Mouse (Mus musculus) gastrocnemius, postnatal 25 days (tissue): Measurements from ENCODE around the gene Stk24. TPM values are rescaled to one million over a fixed set of nuclear protein-coding genes. Genes with fewer than 3 reads are reported as not detected.

Source experiments
- DNase-seq: peaks from one replicate; pipeline ENCODE4 v3.0.0; 2022
- total RNA-seq, 2 experiments: library from RNA; stranded (reverse); gene quantifications; 1 replicate in 1 of 2; 2 replicates in 1 of 2; pipeline ENCODE4 v1.2.3; 2021

The Stk24 gene
- total RNA-seq, 2 experiments from 2014 or later: 25.5 to 28.1 TPM

DNA sequence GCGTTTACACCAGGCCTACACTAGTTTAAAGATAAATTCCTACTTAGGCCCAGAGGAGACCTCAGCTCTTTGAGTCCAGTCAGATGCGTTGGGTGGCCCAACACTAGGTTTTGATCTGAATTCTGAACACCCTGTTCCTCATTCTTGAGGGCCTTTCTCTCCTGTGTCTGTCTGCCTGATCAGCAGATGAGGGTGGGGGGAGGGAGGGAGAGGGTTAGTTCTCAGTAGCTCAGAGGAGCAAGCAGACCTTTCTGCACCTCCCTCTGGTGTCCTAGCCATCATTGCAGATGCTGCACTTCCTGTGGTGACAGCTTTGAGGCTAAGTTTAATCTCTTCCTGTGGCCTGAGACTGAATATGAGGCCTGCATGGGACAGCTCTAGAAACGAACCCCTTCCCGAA, 117.2 kb downstream of the Stk24 start:
- no peak for DNase-seq

DNA sequence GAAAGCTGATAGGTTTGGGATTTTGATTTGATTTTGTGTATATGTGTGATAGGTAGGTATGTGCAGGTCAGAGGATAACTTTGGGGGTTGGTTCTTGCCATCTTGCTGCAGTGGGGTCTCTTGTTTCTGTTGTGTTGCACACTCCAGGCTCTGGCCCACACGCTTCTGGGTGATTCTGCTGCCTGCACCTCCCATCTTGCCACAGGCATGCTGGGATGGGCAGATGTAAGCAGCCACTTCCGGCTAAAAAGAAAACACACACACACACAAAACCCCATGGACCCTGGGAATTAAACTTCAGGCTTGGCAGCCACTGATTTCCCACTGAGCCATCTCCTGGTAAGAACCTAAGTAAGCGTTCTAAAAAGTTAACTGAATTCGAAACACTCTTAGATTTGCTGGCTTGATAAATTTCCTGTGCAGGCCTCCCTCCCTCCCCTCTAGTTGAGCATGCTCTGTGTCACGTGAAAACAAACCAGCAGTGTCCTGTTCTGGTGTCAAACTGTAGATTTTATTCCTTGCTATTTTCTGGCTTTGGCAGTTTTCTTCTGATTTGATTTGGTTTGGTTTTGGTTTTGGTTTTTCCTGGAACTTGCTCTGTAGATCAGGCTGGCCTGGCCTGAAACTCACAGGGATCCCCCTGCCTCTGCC, 118.5 kb downstream of the Stk24 start:
- DNase-seq: no peak

DNA sequence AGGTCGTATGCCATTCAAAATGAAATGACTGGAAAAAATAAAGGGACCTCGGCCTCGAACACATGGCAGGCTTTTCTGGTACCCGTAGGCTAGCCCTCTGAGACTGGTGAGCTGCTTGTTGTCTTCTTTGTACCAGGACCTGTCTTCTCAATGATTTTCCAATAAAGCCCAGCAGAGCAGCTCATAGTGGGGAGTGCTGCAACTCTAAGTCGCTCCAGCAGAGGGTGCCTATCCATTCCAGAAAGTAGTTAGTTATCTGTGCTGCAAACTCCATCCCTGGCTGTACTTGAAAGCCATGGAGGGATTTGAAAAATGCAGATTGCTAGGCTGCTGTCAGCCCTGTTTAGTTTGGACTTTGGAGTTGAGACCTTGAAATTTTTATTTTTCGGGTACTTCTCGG, 120.0 kb downstream of the Stk24 start:
- DNase-seq: peak; percentile 37

DNA sequence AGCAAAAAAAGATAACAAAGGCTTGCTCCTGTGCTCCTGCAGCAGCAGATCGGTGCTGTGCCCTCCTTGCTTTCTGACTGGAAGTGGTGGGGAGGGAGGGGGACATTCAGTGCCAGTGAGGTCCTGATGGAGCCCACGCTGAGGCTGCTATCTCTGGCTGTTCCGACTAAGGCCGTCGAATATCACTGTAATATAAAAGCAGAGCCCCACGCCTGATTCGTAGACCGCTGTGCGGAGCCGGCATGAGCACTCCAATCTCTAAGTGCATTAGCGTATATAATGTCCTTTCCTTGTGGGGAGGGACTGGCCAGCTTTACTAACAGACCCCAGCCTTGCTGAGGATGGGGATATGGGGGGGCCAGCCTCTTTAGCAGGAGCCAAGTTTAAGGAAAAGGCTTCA, 120.5 kb downstream of the Stk24 start:
- DNase-seq: no peak

DNA sequence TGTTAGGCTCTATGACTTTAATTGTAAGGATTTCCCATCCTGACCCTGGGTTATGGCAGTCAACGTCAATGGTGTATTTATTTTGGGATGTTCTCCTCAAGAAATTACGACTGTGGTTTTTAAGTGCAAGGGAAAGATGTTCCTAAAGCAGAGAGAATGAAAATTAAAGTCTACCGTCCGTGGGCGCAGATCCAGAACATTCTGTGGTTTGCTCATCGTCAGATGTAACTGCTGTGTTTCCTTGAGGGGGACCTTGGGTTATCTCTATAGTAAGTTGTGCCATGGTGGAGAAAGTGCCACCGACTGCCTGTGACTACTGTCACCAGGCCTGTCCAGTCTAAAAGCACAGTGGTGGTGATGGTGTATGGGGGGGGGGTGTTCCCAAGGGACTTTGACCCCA, 122.9 kb downstream of the Stk24 start:
- no peak for DNase-seq

DNA sequence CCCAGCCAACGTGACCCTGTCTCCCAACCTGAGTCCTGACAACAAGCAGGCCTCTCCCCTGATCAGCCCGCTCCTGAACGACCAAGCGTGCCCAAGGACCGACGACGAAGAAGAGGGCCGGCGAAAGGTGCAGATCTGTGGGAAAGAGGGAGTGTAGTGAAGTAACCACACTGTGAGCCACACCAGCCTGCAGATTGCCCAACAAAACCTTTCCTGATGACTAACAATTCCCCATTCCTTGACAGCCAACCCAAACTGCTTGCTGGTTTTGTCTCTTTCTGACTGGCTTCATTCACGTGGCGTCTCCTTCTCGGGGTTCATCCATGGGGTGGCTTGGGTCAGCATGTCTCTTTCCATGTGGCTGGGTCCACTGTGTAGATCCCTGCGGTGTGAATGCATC, 124.3 kb downstream of the Stk24 start:
- DNase-seq: no peak

DNA sequence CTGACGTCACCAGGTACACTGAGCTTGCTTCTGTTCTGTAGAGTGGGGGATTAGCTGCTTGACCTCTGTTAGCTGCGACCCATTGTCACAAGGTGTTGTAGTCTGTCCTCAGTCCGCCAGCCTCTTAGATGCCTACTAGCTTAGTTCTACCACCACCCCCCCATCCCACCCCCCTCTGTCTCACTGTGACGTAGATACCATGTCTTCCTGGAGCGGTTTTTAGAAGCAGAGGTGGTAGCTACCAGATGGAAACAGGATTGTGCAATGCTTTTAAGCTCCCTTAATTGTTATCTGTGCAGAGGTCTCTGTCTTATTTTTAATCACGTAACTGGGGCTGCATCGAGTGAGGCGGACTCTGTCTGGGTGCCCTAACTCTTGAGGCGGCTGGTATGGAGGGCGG, 124.9 kb downstream of the Stk24 start:
- DNase-seq: no peak

DNA sequence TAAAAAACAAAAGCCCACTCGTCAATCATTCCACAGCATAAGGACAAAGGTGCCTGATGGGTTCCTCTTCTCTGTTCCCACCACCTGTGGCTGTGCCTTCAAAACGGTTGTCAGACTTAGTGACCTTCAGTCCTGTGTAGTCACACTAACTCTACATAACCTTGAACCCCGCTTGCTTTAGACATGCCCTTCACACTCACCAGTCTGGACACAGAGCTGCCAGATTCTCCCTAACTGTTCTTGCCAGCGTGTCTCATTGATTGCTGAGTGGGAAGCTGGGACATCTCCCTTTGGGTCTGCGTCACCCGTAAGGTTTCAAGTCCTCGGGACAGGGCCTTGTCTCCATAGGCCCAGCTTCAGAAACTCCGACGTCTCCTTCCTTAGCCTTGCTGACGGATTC, 127.3 kb downstream of the Stk24 start:
- no peak for DNase-seq

DNA sequence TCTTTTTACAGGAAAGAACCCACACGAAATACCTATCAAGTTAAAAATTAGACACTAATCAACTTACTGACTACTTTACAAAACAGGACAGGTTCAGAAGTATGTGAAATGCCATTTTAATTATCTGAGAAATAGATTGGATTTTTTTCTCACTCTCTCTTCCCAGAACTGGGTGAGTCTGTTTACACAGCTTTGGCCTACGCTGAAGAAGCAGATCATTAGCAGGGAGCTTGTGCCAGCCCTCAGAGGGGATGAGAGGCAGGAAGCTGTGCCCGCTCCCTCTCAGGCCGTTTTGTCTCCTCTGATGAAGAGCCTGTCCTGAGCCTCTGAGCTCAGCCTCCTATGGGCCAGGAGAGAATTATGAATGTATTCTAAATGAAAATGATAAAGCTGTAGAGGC, 128.1 kb downstream of the Stk24 start:
- no peak for DNase-seq

DNA sequence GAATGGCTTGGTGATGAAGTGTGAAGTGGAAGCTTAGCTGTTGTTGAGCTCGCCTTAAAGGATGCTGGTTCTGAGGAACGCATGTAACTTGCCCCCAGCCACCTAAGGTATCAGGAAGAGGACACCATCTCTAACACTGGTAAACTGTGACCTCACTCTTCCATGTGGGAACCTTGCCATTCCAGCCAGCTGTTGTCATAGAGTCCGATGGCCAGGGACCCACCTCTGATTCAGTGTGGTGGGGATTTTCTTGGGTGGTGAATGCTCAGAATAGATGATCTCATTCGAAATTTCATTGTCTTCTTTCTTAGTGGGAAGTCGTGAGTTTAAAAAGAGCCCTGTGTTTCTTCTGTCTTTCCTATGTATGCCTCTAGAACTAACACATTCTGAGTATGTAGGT, 128.7 kb downstream of the Stk24 start:
- DNase-seq: no peak

DNA sequence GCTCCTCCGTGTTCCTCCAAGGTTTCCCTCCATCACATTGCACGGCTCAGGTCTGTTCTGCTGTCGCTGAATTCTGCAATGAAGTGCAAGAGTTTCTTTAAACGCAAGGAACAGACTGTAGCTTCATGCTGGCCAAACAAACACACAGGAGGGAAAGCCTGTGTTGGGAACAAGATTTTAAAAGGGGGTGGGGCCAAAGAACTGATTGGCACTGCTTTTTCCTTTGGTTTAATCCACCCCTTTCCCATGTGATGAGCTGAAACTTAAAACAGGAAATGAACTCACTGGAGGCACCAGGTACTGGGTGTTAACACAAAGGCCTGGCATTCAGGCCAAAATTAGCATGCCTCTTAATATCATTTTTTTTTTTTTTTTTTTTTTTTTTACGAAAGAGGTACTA, 131.5 kb downstream of the Stk24 start:
- DNase-seq: no peak

DNA sequence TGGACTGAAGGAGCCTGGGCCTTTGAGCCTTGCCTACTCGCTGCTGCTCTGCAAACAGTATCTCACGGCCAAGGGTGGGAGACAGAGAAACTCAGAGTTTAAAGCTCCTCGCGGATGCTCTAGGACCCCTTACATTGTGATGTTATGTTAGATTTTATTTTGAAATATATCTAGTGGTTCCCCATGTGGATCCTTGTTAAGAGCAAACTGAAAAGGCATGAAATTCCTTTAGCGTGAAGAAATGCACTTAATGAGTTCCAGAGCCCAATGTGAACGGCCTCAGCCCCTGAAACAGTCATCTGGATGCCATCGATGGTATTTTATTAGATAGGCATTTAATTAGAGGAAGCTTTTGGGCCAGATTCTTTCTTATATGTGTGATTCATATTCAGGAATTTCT, 132.5 kb downstream of the Stk24 start:
- DNase-seq: no peak

DNA sequence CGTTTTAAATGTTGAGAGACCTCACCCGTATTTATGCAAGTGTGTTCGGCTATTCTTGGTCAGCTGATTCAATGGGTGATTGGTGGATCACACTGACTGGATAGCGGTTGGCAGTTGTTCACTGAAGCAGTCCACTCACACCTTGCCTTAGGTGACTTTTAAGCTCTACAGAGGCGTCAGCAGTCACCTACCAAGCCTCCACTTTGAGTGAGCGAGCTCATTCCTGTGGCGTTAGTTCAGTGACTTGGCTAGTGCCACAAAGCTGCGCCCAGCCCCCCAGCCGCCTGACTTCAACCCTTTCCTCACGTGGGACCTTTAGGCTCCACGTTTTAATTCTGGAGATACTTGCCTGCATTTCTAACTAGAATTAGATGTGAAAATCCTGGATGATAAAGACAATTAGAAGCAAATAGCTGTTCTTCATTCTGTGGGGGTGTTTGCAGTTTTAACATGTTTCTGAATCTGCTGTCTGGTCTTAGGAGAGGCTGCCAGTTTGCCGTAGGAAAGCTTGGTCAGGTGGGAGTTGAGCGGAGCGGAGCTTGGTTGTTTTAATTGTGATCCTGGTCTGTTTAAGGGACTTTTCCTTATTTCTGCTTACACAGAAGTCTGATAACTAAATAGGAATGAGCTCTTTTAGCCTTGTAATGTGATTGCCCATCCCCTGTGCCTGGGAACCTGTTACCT, 133.6 kb downstream of the Stk24 start:
- no peak for DNase-seq

DNA sequence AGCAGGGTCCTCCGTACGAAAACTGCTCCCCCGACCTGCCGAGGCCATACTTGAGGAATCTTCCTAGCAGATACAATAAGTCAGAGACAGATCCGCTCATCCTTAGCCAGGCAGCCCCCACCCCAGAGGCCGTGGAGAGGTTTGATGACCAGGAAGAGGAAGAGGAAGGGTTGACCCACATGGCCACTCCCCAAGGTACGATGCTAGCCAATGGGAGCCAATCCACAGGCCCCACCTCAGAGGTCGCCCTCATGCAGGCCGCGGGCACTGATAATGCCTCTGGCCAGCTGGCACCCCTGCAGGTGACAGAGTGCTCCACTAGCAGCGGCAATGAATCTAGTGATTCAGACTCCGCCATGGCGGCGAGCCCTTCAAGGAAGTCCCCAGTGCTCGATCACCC, 135.7 kb downstream of the Stk24 start:
- no peak for DNase-seq

DNA sequence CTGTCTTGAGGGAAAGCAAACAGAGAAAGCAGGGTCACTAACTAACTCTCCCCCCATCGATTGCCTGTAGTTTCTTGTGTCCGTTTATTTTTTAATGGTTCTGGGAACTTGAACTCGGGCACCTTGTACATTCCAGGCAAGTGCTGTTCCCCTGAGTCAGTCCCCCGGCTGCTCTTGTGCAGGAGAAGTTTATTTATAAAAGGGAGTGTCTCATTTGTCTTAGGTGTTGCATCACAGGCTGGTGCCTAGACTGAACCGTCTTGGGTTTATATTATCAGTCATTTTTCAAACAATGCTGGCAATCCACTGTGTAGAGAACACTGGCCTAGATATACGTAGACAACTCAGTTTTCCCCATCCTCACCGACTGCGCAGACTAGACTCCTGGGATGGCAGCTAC, 140.4 kb downstream of the Stk24 start:
- no peak for DNase-seq

DNA sequence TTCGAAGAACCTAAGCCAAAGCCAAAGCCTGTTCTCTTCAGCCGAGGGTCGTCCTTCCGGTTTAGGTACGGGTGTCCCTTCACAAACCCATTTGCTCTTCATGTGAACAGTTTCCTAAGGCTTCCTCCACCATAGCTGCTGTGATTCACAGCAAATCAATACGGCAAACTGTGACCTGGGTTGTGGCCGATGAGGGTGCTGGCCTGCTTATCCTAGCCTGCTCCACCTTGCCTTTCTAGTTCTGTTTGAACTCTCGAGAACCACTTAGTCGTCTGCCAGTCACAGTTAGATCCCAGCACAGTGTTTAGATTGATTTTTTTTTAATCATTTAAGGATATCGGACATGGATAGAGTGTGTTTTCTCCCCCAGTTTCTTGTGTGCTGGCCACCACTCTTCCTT, 141.1 kb downstream of the Stk24 start:
- no peak for DNase-seq

DNA sequence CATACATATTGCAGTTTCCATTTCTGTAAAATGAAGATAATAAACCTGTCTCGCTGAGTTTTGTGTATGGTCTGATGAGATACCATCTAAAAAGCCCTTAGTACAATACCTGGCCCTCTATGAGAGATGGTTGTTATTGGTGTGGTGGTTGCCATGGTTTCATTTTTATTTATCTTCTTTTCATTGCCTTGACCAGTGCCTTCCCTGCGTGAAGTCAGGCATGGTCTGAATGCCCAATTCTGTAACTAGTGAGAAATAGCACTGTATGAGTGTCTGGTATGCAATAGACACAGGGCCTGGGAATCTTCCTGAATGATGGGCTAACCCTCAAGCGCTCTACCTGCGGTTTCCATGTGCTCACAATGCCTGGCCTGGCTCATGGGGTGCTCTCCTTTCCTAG, 143.1 kb downstream of the Stk24 start:
- no peak for DNase-seq

Other genes with a start within 250 kb of the Stk24 start
- not detected for gene Slc15a1, start 125.2 kb upstream of the Stk24 start, total RNA-seq